ENCODE assay signal across 9 mouse cellular contexts in genomic region chr10:96628100-96628912, GRCm38 (mm10). TPM values are rescaled to one million over a fixed set of nuclear protein-coding genes. Genes with fewer than 3 reads are reported as not detected.
DNase-seq lines count a peak whose midpoint lies in the region; ATAC-seq and TF ChIP-seq lines count a peak whose summit lies in the region.
"Had no signal": no experiment of that assay in that cellular context is flagged by ENCODE, and none has a peak within 500 bp of the region (broad histone marks: within the 10 kb centered on the region; RNA-seq: fewer than 3 reads in every experiment).

No protein-coding gene starts in this region.

- peaks cover 79% of the 10 kb centered on the region for H3K79me2 ChIP-seq in myocyte (ENCODE audit: control insufficient read depth, insufficient read depth)

- no peak overlapping the region for H3ac ChIP-seq in myocyte (ENCODE audit: control insufficient read depth, insufficient read length)

- 0 out of 2 replicates have a peak, but pooled peaks have one; percentile 30 for ATAC-seq in hindbrain, postnatal 0 days
- no peak for ATAC-seq in hindbrain, embryonic 13.5 days (ENCODE audit: low FRiP score)
- ATAC-seq in heart, embryonic 12.5 days (ENCODE audit: insufficient number of reproducible peaks, low FRiP score), result no peak

- no peak overlapping the region for H3K4me3 ChIP-seq in hindbrain, postnatal 0 days (ENCODE audit: low read length)
- no peak overlapping the region for H3K4me3 ChIP-seq in hindbrain, embryonic 13.5 days
- peak overlapping the region; percentile 54 for H3K4me3 ChIP-seq in cerebellum, adult 2 months (replicated peaks; ENCODE audit: insufficient read depth, low read depth, low read length)
- H3K4me3 ChIP-seq in myocyte, result peak overlapping the region; percentile 3
- no peak overlapping the region for H3K4me3 ChIP-seq in heart, embryonic 12.5 days

- DNase-seq in hindbrain, postnatal 0 days (ENCODE audit: low spot score), result no peak
- DNase-seq in NIH3T3 (ENCODE audit: low read depth), result peak; percentile 95
- peak; percentile 79 to 81 for DNase-seq in cerebellum, adult 2 months
- no peak for DNase-seq in ovary, postnatal 36 days (ENCODE audit: low spot score)
- DNase-seq in left cerebral cortex, adult 8-10 months (ENCODE audit: low spot score in 2 of 2), result no peak

- no peak overlapping the region for H3K4me2 ChIP-seq in hindbrain, postnatal 0 days (ENCODE audit: low read depth, low read length)
- H3K4me2 ChIP-seq in hindbrain, embryonic 13.5 days, result no peak overlapping the region
- peak overlapping the region; percentile 79 for H3K4me2 ChIP-seq in myocyte (ENCODE audit: low read depth)
- no peak overlapping the region for H3K4me2 ChIP-seq in heart, embryonic 12.5 days

- 0 out of 2 replicates have a peak, but pooled peaks cover 7% of the 10 kb centered on the region for H3K36me3 ChIP-seq in hindbrain, postnatal 0 days (ENCODE audit: insufficient read depth, low read length)
- peaks cover 26% of the 10 kb centered on the region for H3K36me3 ChIP-seq in hindbrain, embryonic 13.5 days
- H3K36me3 ChIP-seq in myocyte (ENCODE audit: control insufficient read depth, insufficient read depth), result peaks cover 6% of the 10 kb centered on the region
- H3K36me3 ChIP-seq in heart, embryonic 12.5 days, result peaks cover 29% of the 10 kb centered on the region

- H3K9ac ChIP-seq in hindbrain, postnatal 0 days (replicated peaks; ENCODE audit: low read length), result no peak overlapping the region
- no peak overlapping the region for H3K9ac ChIP-seq in hindbrain, embryonic 13.5 days
- no peak overlapping the region for H3K9ac ChIP-seq in heart, embryonic 12.5 days

- no peak for TF ChIP-seq POLR2A in cerebellum, adult 2 months (IDR thresholded peaks at IDR 0.05; ENCODE audit: borderline replicate concordance, insufficient read depth, low read length)
- peak; percentile 18 for TF ChIP-seq POLR2A in myocyte (IDR thresholded peaks at IDR 0.05; ENCODE audit: insufficient read length, low read depth)

- H3K27ac ChIP-seq in hindbrain, postnatal 0 days, result no peak overlapping the region
- no peak overlapping the region for H3K27ac ChIP-seq in hindbrain, embryonic 13.5 days
- peak overlapping the region; percentile 75 for H3K27ac ChIP-seq in cerebellum, adult 2 months (ENCODE audit: insufficient read depth, low read length)
- H3K27ac ChIP-seq in heart, embryonic 12.5 days (ENCODE audit: poor library complexity, severe bottlenecking), result no peak overlapping the region
- H3K27ac ChIP-seq: macrophage had no signal

- peaks cover 17% of the 10 kb centered on the region for H3K4me1 ChIP-seq in hindbrain, postnatal 0 days (ENCODE audit: insufficient read depth, low read length)
- peaks cover 68% of the 10 kb centered on the region for H3K4me1 ChIP-seq in hindbrain, embryonic 13.5 days (replicated peaks)
- peaks cover 32% of the 10 kb centered on the region for H3K4me1 ChIP-seq in cerebellum, adult 2 months (ENCODE audit: control insufficient read depth, insufficient read depth, low read length)
- H3K4me1 ChIP-seq in heart, embryonic 12.5 days (replicated peaks), result peaks cover 38% of the 10 kb centered on the region

- no peaks in the 10 kb centered on the region for H3K27me3 ChIP-seq in hindbrain, postnatal 0 days (ENCODE audit: insufficient read depth, low read length)
- no peaks in the 10 kb centered on the region for H3K27me3 ChIP-seq in hindbrain, embryonic 13.5 days
- H3K27me3 ChIP-seq in cerebellum, adult 2 months (ENCODE audit: control insufficient read depth, insufficient read depth, low read length), result no peaks in the 10 kb centered on the region
- H3K27me3 ChIP-seq in myocyte (ENCODE audit: control insufficient read depth, insufficient read depth, insufficient read length), result no peaks in the 10 kb centered on the region
- no peaks in the 10 kb centered on the region for H3K27me3 ChIP-seq in heart, embryonic 12.5 days (replicated peaks)

- 82% methylated on average over 16 of the region's 16 CpGs for WGBS in hindbrain, postnatal 0 days
- 85% methylated on average over 16 of the region's 16 CpGs for WGBS in hindbrain, embryonic 13.5 days
- WGBS in cerebellum, adult 2 months, result 13% methylated on average over 16 of the region's 16 CpGs
- WGBS in heart, embryonic 12.5 days, result 89% methylated on average over 16 of the region's 16 CpGs

- no peak for TF ChIP-seq CTCF in hindbrain, postnatal 0 days (IDR thresholded peaks at IDR 0.05; ENCODE audit: low read depth)
- no peak for TF ChIP-seq CTCF in cerebellum, adult 2 months (IDR thresholded peaks at IDR 0.05; ENCODE audit: borderline replicate concordance, insufficient read depth, low read depth, low read length)

- H3K9me3 ChIP-seq in hindbrain, postnatal 0 days (ENCODE audit: low read length), result no peaks in the 10 kb centered on the region
- no peaks in the 10 kb centered on the region for H3K9me3 ChIP-seq in hindbrain, embryonic 13.5 days
- no peaks in the 10 kb centered on the region for H3K9me3 ChIP-seq in heart, embryonic 12.5 days (replicated peaks)

TF ChIP-seq in myocyte, 11 proteins besides CTCF, POLR2A, EP300 and RAD21:
- peak; percentile 83 for TF ChIP-seq MAX (IDR thresholded peaks at IDR 0.05; ENCODE audit: low read depth)
- TF ChIP-seq MYOG (IDR thresholded peaks at IDR 0.05; ENCODE audit: control insufficient read depth in 1 of 3, insufficient read depth in 1 of 3, insufficient read length in 2 of 3, low read depth in 2 of 3), result peak in 2 of 3 experiments; percentile 44 to 66
- peak in 2 of 3 experiments; percentile 62 to 73 for TF ChIP-seq MYOD1 (IDR thresholded peaks at IDR 0.05; ENCODE audit: control insufficient read depth in 1 of 3, insufficient read length in 2 of 3, low read depth in 2 of 3)
- no peak for TF ChIP-seq SRF (IDR thresholded peaks at IDR 0.05; ENCODE audit: control insufficient read depth, insufficient read length, low read depth)
- peak; percentile 87; the same call in 1 of the 2 replicates for TF ChIP-seq CEBPB (IDR thresholded peaks at IDR 0.05; ENCODE audit: insufficient read depth, poor library complexity, severe bottlenecking)
- peak; percentile 36 for TF ChIP-seq USF1 (IDR thresholded peaks at IDR 0.05; ENCODE audit: low read depth)
- TF ChIP-seq TCF12 (IDR thresholded peaks at IDR 0.05; ENCODE audit: insufficient read depth, poor library complexity, severe bottlenecking), result peak; percentile 16
- TF ChIP-seq POLR2AphosphoS2 (IDR thresholded peaks at IDR 0.05; ENCODE audit: insufficient read length, low read depth), result peak; percentile 48
- TF ChIP-seq REST (IDR thresholded peaks at IDR 0.05; ENCODE audit: insufficient read depth, insufficient read length), result no peak

RNA-seq across cellular contexts. Expression of gene Btg1, which starts 11.5 kb away (rescaled TPM):
- 18.7 and 18.9 TPM in 2 replicates for total RNA-seq in hindbrain, postnatal 0 days (2014; rRNA removed)
- 28.6 and 29.7 TPM in 2 replicates for polyA plus RNA-seq in hindbrain, postnatal 0 days (2015; fragmentation: Nextera tagmentation; extraction: Ambion mirVana)
- polyA plus RNA-seq in hindbrain, embryonic 13.5 days (2015; fragmentation: Nextera tagmentation; extraction: Ambion mirVana), result 51.8 and 52.7 TPM in 2 replicates
- 72.7 and 87.6 TPM in 2 replicates for polyA plus RNA-seq in cerebellum, adult 2 months (2012; rRNA removed)
- polyA plus RNA-seq in myocyte (2012; fragmentation: generic; extraction: Trizol), result 49.9 TPM
- polyA plus RNA-seq in heart, embryonic 12.5 days (2016; fragmentation: Nextera tagmentation; extraction: Ambion mirVana), result 46.9 and 51.6 TPM in 2 replicates
- 10 to 100 TPM; 34.1 to 39.4 (median 35.2) TPM for total RNA-seq in left cerebral cortex, adult 8-10 months (2022)

Comparison
In these comparisons a context has a peak if more than half of its experiments do, and no peak if none do; other contexts are left out.
1. DNase-seq: peak in NIH3T3 (single experiment) and cerebellum, adult 2 months (2 of 2); none in hindbrain, postnatal 0 days (single experiment), ovary, postnatal 36 days (single experiment) and left cerebral cortex, adult 8-10 months (0 of 2).
2. H3K4me3 ChIP-seq: peak in cerebellum, adult 2 months (single experiment) and myocyte (single experiment); none in hindbrain, postnatal 0 days (single experiment), hindbrain, embryonic 13.5 days (single experiment) and heart, embryonic 12.5 days (single experiment).